Mouse (Mus musculus): ENCODE results near the gene Vmo1.

- no peak for TF ChIP-seq CTCF (IDR thresholded peaks at IDR 0.05; ENCODE audit: low read depth, low read length)
- TF ChIP-seq EP300 (IDR thresholded peaks at IDR 0.05; ENCODE audit: insufficient read depth, low read depth, low read length) = no peak
- no peak for TF ChIP-seq POLR2A (IDR thresholded peaks at IDR 0.05; ENCODE audit: insufficient read depth, low read length)
Measured at GRCm38 (mm10) chr11:70520178-70520769, 5.9 kb upstream of the Vmo1 start.

Measured in ES-Bruce4 (cell line).